Mouse (Mus musculus): Measurements from ENCODE around the gene Osbpl6. TPM values are rescaled to one million over a fixed set of nuclear protein-coding genes. Genes with fewer than 3 reads are reported as not detected.
"Not testable (repeated sequence)": the region's sequence is repeated elsewhere in the genome, so short reads cannot be mapped to it uniquely, and the experiment has no call there.

Osbpl6 gene
- polyA plus RNA-seq, 1 experiment: 40.8 TPM

- no peaks in the 10 kb centered on the region for H3K4me1 ChIP-seq (ENCODE audit: control insufficient read depth, insufficient read depth, low read length)
- TF ChIP-seq CTCF (IDR thresholded peaks at IDR 0.05; ENCODE audit: borderline replicate concordance, insufficient read depth, low read depth, low read length) (no peak), POLR2A (IDR thresholded peaks at IDR 0.05; ENCODE audit: borderline replicate concordance, insufficient read depth, low read length) (no peak)
- no peak overlapping the region for H3K27ac ChIP-seq (ENCODE audit: insufficient read depth, low read length)
- no peak overlapping the region for H3K4me3 ChIP-seq (replicated peaks; ENCODE audit: insufficient read depth, low read depth, low read length)
- no peak for DNase-seq
- no peaks in the 10 kb centered on the region for H3K27me3 ChIP-seq (ENCODE audit: control insufficient read depth, insufficient read depth, low read length)
- WGBS: 92% methylated on average over 3 of the region's 3 CpGs
Measured at GRCm38 (mm10) chr2:76606704-76607103, 200.4 kb downstream of the Osbpl6 start.

- Histone ChIP-seq H3K4me1 (ENCODE audit: control insufficient read depth, insufficient read depth, low read length) (no peaks in the 10 kb centered on the region), H3K4me3 (replicated peaks; ENCODE audit: insufficient read depth, low read depth, low read length) (no peak overlapping the region), H3K27me3 (ENCODE audit: control insufficient read depth, insufficient read depth, low read length) (no peaks in the 10 kb centered on the region), H3K27ac (ENCODE audit: insufficient read depth, low read length) (no peak overlapping the region)
- 70% methylated on average over 10 of the region's 10 CpGs for WGBS
- DNase-seq: no peak
- TF ChIP-seq POLR2A (IDR thresholded peaks at IDR 0.05; ENCODE audit: borderline replicate concordance, insufficient read depth, low read length) (no peak), CTCF (IDR thresholded peaks at IDR 0.05; ENCODE audit: borderline replicate concordance, insufficient read depth, low read depth, low read length) (no peak)
Measured at GRCm38 (mm10) chr2:76610326-76611104, 204.2 kb downstream of the Osbpl6 start.

GRCm38 (mm10) chr2:76611996-76612395 is 205.7 kb downstream of the Osbpl6 start:
- no peak for TF ChIP-seq POLR2A (IDR thresholded peaks at IDR 0.05; ENCODE audit: borderline replicate concordance, insufficient read depth, low read length)
- TF ChIP-seq CTCF (IDR thresholded peaks at IDR 0.05; ENCODE audit: borderline replicate concordance, insufficient read depth, low read depth, low read length): no peak
- H3K4me1 ChIP-seq (ENCODE audit: control insufficient read depth, insufficient read depth, low read length): no peaks in the 10 kb centered on the region
- H3K27me3 ChIP-seq (ENCODE audit: control insufficient read depth, insufficient read depth, low read length): no peaks in the 10 kb centered on the region
- 54% methylated on average over 3 of the region's 3 CpGs for WGBS
- no peak overlapping the region for H3K27ac ChIP-seq (ENCODE audit: insufficient read depth, low read length)
- H3K4me3 ChIP-seq (replicated peaks; ENCODE audit: insufficient read depth, low read depth, low read length): no peak overlapping the region
- no peak for DNase-seq

GRCm38 (mm10) chr2:76618078-76618477 is 211.8 kb downstream of the Osbpl6 start:
- 22% methylated on average over 1 of the region's 1 CpGs for WGBS
- peak; percentile 19; the same call in 1 of the 2 replicates for TF ChIP-seq CTCF (IDR thresholded peaks at IDR 0.05; ENCODE audit: borderline replicate concordance, insufficient read depth, low read depth, low read length)
- no peak for TF ChIP-seq POLR2A (IDR thresholded peaks at IDR 0.05; ENCODE audit: borderline replicate concordance, insufficient read depth, low read length)
- no peak overlapping the region for H3K4me3 ChIP-seq (replicated peaks; ENCODE audit: insufficient read depth, low read depth, low read length)
- H3K27me3 ChIP-seq (ENCODE audit: control insufficient read depth, insufficient read depth, low read length): no peaks in the 10 kb centered on the region
- H3K27ac ChIP-seq (ENCODE audit: insufficient read depth, low read length): no peak overlapping the region
- DNase-seq: peak; percentile 23 to 45
- H3K4me1 ChIP-seq (ENCODE audit: control insufficient read depth, insufficient read depth, low read length): no peaks in the 10 kb centered on the region

- Histone ChIP-seq H3K4me1 (ENCODE audit: control insufficient read depth, insufficient read depth, low read length) (no peaks in the 10 kb centered on the region), H3K27ac (ENCODE audit: insufficient read depth, low read length) (no peak overlapping the region), H3K27me3 (ENCODE audit: control insufficient read depth, insufficient read depth, low read length) (no peaks in the 10 kb centered on the region), H3K4me3 (replicated peaks; ENCODE audit: insufficient read depth, low read depth, low read length) (no peak overlapping the region)
- no peak for DNase-seq
- WGBS: 90% methylated on average over 5 of the region's 5 CpGs
- no peak for TF ChIP-seq POLR2A (IDR thresholded peaks at IDR 0.05; ENCODE audit: borderline replicate concordance, insufficient read depth, low read length)
- no peak for TF ChIP-seq CTCF (IDR thresholded peaks at IDR 0.05; ENCODE audit: borderline replicate concordance, insufficient read depth, low read depth, low read length)
Measured at GRCm38 (mm10) chr2:76620188-76620587, 213.9 kb downstream of the Osbpl6 start.

GRCm38 (mm10) chr2:76621724-76622123 is 215.4 kb downstream of the Osbpl6 start:
- H3K4me3 ChIP-seq (replicated peaks; ENCODE audit: insufficient read depth, low read depth, low read length): no peak overlapping the region
- DNase-seq: no peak
- H3K27ac ChIP-seq (ENCODE audit: insufficient read depth, low read length): no peak overlapping the region
- H3K27me3 ChIP-seq (ENCODE audit: control insufficient read depth, insufficient read depth, low read length): no peaks in the 10 kb centered on the region
- no peaks in the 10 kb centered on the region for H3K4me1 ChIP-seq (ENCODE audit: control insufficient read depth, insufficient read depth, low read length)
- TF ChIP-seq CTCF (IDR thresholded peaks at IDR 0.05; ENCODE audit: borderline replicate concordance, insufficient read depth, low read depth, low read length) (no peak), POLR2A (IDR thresholded peaks at IDR 0.05; ENCODE audit: borderline replicate concordance, insufficient read depth, low read length) (no peak)
- WGBS: 90% methylated on average over 1 of the region's 1 CpGs

- H3K4me1 ChIP-seq (ENCODE audit: control insufficient read depth, insufficient read depth, low read length); H3K27ac ChIP-seq (ENCODE audit: insufficient read depth, low read length); DNase-seq; H3K4me3 ChIP-seq (replicated peaks; ENCODE audit: insufficient read depth, low read depth, low read length); H3K27me3 ChIP-seq (ENCODE audit: control insufficient read depth, insufficient read depth, low read length): not testable (repeated sequence)
- 95% methylated on average over 2 of the region's 2 CpGs for WGBS
Measured at GRCm38 (mm10) chr2:76622316-76622715, 216.0 kb downstream of the Osbpl6 start.

- Histone ChIP-seq H3K27me3 (ENCODE audit: control insufficient read depth, insufficient read depth, low read length) (no peaks in the 10 kb centered on the region), H3K4me1 (ENCODE audit: control insufficient read depth, insufficient read depth, low read length) (no peaks in the 10 kb centered on the region), H3K4me3 (replicated peaks; ENCODE audit: insufficient read depth, low read depth, low read length) (no peak overlapping the region), H3K27ac (ENCODE audit: insufficient read depth, low read length) (no peak overlapping the region)
- DNase-seq: no peak
- WGBS: 97% methylated on average over 12 of the region's 12 CpGs
- TF ChIP-seq POLR2A (IDR thresholded peaks at IDR 0.05; ENCODE audit: borderline replicate concordance, insufficient read depth, low read length) (no peak), CTCF (IDR thresholded peaks at IDR 0.05; ENCODE audit: borderline replicate concordance, insufficient read depth, low read depth, low read length) (no peak)
Measured at GRCm38 (mm10) chr2:76630293-76630692, 224.0 kb downstream of the Osbpl6 start.
